Mouse (Mus musculus) midbrain, embryonic 16.5 days (tissue): ENCODE measurements at regions not wholly inside any gene's neighbourhood (a gene's known extent, or its start where the extent isn't known, plus 50 kb on each side); places are given as distances from the start of the nearest gene placed in this dataset.
A peak's percentile ranks its signal among the peaks of the same experiment; 100 is the strongest.

Experiments
- ATAC-seq: fragments of 200-750 bp; cut with Nextera tagmentation; 2 replicates; pipeline ENCODE4 v1.8.0; 2017; ENCODE audit warnings: moderate TSS enrichment
- H3K27ac ChIP-seq: fragments of 300-500 bp; sonication (generic); 2 replicates; pipeline ENCODE4 v1.5.1; 2014; ENCODE audit warnings: mild to moderate bottlenecking, low read length, mixed read lengths
- H3K27me3 ChIP-seq: fragments of 300-500 bp; sonication (generic); 2 replicates; pipeline ENCODE4 v1.6.1; 2014; ENCODE audit warnings: low read depth, low read length, mixed read lengths; ENCODE audit not compliant: control insufficient read depth, insufficient read depth
- H3K36me3 ChIP-seq: fragments of 300-500 bp; sonication (generic); 2 replicates; pipeline ENCODE4 v1.6.1; 2014; ENCODE audit warnings: mild to moderate bottlenecking, low read length, moderate library complexity, mixed read lengths; ENCODE audit not compliant: control insufficient read depth, insufficient read depth
- H3K4me1 ChIP-seq: fragments of 300-500 bp; sonication (generic); 2 replicates; pipeline ENCODE4 v1.6.1; 2014; ENCODE audit warnings: mild to moderate bottlenecking, low read length, mixed read lengths; ENCODE audit not compliant: control insufficient read depth, insufficient read depth
- H3K4me2 ChIP-seq: fragments of 300-500 bp; sonication (generic); 2 replicates; pipeline ENCODE4 v1.6.1; 2014; ENCODE audit warnings: mild to moderate bottlenecking, low read length, mixed read lengths
- H3K4me3 ChIP-seq: fragments of 300-500 bp; sonication (generic); 2 replicates; pipeline ENCODE4 v1.5.1; 2014; ENCODE audit warnings: low read depth, mild to moderate bottlenecking, low read length, moderate library complexity, mixed read lengths
- H3K9ac ChIP-seq: fragments of 300-500 bp; sonication (generic); 2 replicates; pipeline ENCODE4 v1.6.1; 2014; ENCODE audit warnings: low read depth, low read length, mixed read lengths
- H3K9me3 ChIP-seq: fragments of 300-500 bp; sonication (generic); replicated peaks from 2 replicates; pipeline ENCODE4 v1.6.1; 2014; ENCODE audit warnings: mild to moderate bottlenecking, low read length, mixed read lengths; ENCODE audit not compliant: control insufficient read depth, poor library complexity, severe bottlenecking
- WGBS: fragments of 180-500 bp; shearing (Covaris S2); extraction: QIAGEN DNeasy Blood & Tissue Kit; methylation state at CpG from one replicate; pipeline ENCODE4 v1.1.7; 2014; 5-methylcytosine and 5-hydroxymethylcytosine counted together

DNA sequence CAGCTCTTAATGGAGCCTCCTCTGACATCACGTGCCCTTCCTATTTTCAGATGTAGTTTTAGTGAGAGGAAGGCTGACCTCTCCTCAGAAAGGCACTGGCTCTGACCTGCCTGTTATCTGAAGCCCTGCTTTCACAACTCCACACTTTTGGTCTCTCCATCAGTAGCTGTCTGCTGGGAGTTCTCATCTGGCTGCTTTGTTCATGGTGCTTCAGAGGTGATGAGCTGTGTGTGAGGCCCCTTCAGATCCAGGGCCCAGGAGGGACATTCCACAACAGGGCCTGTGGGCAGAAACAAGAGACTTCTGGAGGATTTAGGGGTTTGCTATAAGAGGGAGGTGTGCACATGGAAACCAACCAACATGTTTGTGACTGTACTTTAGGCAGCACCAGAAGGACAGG is 50.8 kb upstream of the Fhl2 start:
- H3K4me1 ChIP-seq = no peaks in the 10 kb centered on the region
- no peaks in the 10 kb centered on the region for H3K27me3 ChIP-seq
- 86% methylated on average over 1 of the region's 1 CpGs for WGBS
- H3K9me3 ChIP-seq = no peaks in the 10 kb centered on the region
- H3K4me3 ChIP-seq = no peak overlapping the region
- H3K36me3 ChIP-seq = no peaks in the 10 kb centered on the region
- no peak overlapping the region for H3K9ac ChIP-seq
- no peak overlapping the region for H3K27ac ChIP-seq
- ATAC-seq = no peak
- no peak overlapping the region for H3K4me2 ChIP-seq

DNA sequence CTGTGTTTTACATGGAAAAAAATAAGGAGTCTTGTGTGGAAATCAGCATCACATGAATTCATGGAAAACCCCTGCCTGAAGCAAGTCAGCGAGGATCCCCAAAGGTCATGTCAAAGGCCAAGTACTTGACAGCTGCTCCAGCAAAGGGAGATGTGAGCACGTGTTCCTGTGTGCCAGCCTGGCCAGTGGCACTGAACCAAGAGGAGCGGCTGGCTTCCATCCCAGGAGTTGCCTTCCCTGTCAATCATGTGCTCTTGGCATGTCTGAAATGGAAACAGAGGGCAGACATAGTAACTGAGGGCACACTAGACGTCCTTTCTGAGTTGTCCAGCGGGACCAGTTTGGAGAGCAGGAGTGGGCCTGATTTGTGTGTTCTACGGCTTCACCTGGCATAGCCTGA is 53.5 kb upstream of the Fhl2 start:
- Histone ChIP-seq H3K9me3 (no peaks in the 10 kb centered on the region), H3K27me3 (no peaks in the 10 kb centered on the region), H3K4me3 (no peak overlapping the region), H3K4me2 (no peak overlapping the region), H3K9ac (no peak overlapping the region), H3K4me1 (no peaks in the 10 kb centered on the region), H3K27ac (no peak overlapping the region), H3K36me3 (no peaks in the 10 kb centered on the region)
- WGBS = 72% methylated on average over 6 of the region's 6 CpGs
- ATAC-seq = no peak

DNA sequence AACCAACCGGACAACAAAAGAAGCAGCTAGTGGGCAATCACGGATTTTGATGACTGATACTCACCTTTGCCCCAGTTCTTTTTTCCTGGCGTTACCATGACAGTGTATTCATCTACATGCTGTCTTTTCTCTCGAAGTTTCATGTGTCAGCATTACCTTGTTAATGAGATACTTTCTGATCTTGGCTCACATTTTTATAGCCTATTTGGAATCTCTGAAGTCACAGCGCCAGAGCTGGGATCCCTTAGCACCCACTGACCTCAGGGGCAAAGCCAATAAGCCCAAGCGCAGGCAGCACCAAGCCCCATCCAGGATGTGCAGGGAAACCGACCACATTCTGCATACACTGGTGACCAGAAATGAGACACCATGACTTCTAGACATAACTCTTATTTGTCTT is 54.6 kb upstream of the Fhl2 start:
- ATAC-seq = no peak
- WGBS = 71% methylated on average over 7 of the region's 7 CpGs

DNA sequence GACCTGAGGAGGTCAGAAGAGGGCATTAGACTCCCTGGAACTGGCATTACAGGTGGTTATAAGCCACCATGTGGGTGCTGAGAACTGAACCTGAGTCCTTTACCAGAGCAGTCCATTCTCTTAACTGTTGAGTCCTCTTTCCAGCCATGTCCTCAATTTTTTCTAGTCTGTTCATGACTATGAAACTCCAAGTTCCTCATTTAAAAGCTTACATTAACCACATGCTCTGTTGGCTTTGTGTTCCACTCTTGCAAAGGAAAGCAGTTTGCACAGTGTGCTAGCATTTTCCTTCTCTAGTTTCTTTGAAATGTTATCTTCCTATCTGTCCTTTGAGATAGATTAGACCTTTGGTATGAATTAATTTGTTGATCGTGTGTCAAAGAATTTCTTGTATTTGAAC is 57.3 kb upstream of the Fhl2 start:
- Histone ChIP-seq H3K9me3 (no peaks in the 10 kb centered on the region), H3K9ac (no peak overlapping the region), H3K4me3 (no peak overlapping the region), H3K36me3 (no peaks in the 10 kb centered on the region), H3K4me2 (no peak overlapping the region), H3K4me1 (no peaks in the 10 kb centered on the region), H3K27ac (no peak overlapping the region), H3K27me3 (no peaks in the 10 kb centered on the region)
- WGBS = 89% methylated on average over 1 of the region's 1 CpGs
- no peak for ATAC-seq

More for the DNA sequence above, 54.6 kb upstream of the Fhl2 start:
- no peak overlapping the region for H3K27ac ChIP-seq
- no peak overlapping the region for H3K4me2 ChIP-seq
- H3K4me1 ChIP-seq = no peaks in the 10 kb centered on the region
- no peaks in the 10 kb centered on the region for H3K27me3 ChIP-seq
- H3K36me3 ChIP-seq = no peaks in the 10 kb centered on the region
- no peak overlapping the region for H3K9ac ChIP-seq
- H3K9me3 ChIP-seq = no peaks in the 10 kb centered on the region
- H3K4me3 ChIP-seq = no peak overlapping the region

DNA sequence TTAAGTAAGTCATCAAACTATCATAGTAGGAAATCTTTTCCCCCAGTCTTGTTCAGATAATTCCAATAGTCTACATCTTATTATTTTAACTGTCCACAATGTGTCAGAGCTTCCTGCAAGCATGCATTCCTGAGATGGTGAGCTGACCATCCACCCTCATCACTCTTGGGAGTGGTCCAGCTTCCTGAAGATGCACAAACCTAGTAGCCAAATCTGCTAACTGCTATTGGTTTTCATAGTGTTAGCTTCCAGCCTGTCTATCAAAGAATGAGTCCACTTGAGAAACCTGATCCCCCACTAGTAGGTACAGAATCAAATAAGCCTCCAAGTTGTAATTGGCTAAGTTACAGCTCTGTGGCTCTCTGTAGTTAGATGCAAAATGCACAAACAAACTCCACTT is 59.3 kb upstream of the Fhl2 start:
- ATAC-seq = no peak
- no peaks in the 10 kb centered on the region for H3K27me3 ChIP-seq

DNA sequence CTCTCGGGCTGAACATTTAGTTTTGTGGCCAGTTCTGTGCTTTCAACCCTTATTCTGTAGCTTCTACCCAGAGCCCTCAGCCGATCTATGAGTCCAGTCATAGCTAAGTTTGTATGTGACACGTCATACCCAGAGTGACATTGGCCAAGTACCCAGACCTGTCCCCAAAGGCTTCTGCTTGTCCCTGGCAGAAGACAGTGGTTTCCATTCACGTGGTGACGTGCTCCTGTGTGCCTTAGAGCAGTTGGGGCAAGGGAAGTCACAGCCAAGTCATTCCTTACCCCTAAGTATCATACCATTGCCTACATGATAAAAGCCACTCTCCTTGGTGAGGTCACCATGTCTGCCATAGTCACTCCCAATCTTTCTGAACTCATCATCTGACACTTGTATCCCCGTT is 61.1 kb upstream of the Fhl2 start:
- no peaks in the 10 kb centered on the region for H3K9me3 ChIP-seq
- no peak overlapping the region for H3K27ac ChIP-seq
- ATAC-seq = no peak
- H3K36me3 ChIP-seq = no peaks in the 10 kb centered on the region
- WGBS = 85% methylated on average over 6 of the region's 6 CpGs
- H3K4me1 ChIP-seq = no peaks in the 10 kb centered on the region
- no peak overlapping the region for H3K4me3 ChIP-seq
- H3K27me3 ChIP-seq = no peaks in the 10 kb centered on the region
- H3K4me2 ChIP-seq = no peak overlapping the region
- H3K9ac ChIP-seq = no peak overlapping the region

More for the DNA sequence above, 59.3 kb upstream of the Fhl2 start:
- H3K4me1 ChIP-seq = no peaks in the 10 kb centered on the region
- H3K4me3 ChIP-seq = no peak overlapping the region
- H3K27ac ChIP-seq = no peak overlapping the region
- H3K9ac ChIP-seq = no peak overlapping the region
- H3K4me2 ChIP-seq = no peak overlapping the region
- no peaks in the 10 kb centered on the region for H3K9me3 ChIP-seq
- H3K36me3 ChIP-seq = no peaks in the 10 kb centered on the region

DNA sequence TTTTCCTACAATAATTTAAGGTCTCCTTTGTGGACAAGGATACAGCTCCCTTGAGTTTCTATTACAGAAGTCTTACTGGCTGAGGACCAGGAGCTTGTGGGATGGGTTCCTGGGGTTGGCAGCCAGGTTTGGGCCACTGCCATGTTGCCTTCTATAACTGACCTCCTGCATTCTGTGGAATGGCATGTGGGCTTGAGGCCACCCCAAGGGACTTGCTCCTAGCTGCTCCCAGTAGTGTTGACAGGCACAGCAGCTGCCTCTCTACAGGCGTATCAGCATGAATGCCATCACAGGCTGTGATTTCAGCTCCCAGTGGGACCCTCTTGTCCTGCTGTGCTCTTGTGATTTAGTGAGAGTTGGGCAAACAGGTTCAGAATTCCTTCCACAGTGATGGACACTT is 63.1 kb upstream of the Fhl2 start:
- Histone ChIP-seq H3K27ac (no peak overlapping the region), H3K36me3 (no peaks in the 10 kb centered on the region), H3K4me3 (no peak overlapping the region), H3K4me2 (no peak overlapping the region), H3K9me3 (no peaks in the 10 kb centered on the region), H3K27me3 (no peaks in the 10 kb centered on the region), H3K4me1 (0 out of 2 replicates have a peak, but pooled peaks cover 3% of the 10 kb centered on the region), H3K9ac (no peak overlapping the region)
- ATAC-seq = no peak
- WGBS = 75% methylated on average over 1 of the region's 1 CpGs

DNA sequence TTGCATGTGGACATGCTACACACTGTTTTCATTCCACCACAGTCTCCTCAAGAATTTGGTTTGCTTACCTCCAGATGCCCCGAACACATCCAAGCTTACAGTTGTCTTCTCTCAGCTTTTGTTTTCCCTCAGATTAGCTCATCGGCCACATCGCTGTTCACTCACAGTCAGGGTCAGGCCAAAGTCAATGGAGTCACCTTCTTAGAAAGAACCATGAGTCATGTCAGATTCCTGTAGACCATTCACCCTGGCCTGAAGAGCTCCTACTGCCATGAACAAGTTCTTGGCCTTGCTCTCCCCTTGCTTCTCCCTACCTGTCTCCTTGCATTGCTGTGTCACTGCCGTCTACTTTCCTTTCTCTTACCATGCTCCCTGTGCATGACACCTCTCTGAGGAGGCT is 63.7 kb upstream of the Fhl2 start:
- Histone ChIP-seq H3K4me1 (0 out of 2 replicates have a peak, but pooled peaks cover 3% of the 10 kb centered on the region), H3K4me2 (no peak overlapping the region), H3K4me3 (no peak overlapping the region), H3K36me3 (no peaks in the 10 kb centered on the region), H3K9ac (no peak overlapping the region), H3K27ac (no peak overlapping the region), H3K27me3 (no peaks in the 10 kb centered on the region), H3K9me3 (no peaks in the 10 kb centered on the region)
- ATAC-seq = no peak
- WGBS = 90% methylated on average over 4 of the region's 4 CpGs

DNA sequence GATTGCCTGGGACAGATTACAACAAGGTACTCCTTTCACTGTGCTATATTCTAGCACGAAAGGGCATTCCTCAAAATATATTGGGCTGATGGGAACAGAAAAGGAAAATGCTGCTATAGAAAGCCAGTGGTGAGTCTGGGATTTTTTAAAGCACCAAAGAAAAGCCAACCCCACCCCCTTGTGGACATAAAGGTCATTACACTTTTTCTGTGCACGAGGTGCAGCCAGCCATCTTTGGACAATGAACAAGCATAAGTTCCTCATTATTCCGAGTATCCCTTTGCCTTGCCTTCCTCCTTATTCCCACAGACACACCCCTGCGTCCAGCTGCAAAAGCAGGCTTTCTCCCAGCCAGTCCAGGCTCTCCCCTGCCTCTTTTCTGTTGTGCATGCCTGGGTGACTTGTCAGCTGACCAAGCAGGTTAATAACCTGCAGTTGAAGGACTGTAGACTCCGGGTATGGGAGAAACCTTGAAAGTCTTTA is 67.7 kb upstream of the Fhl2 start:
- peak; percentile 85 for ATAC-seq
- H3K9ac ChIP-seq = no peak overlapping the region
- no peaks in the 10 kb centered on the region for H3K9me3 ChIP-seq
- H3K4me3 ChIP-seq = no peak overlapping the region
- 23% methylated on average over 5 of the region's 5 CpGs for WGBS
- H3K4me2 ChIP-seq = peak overlapping the region; percentile 16; the same call in 1 of the 2 replicates
- no peaks in the 10 kb centered on the region for H3K36me3 ChIP-seq
- H3K4me1 ChIP-seq = 0 out of 2 replicates have a peak, but pooled peaks cover 3% of the 10 kb centered on the region
- no peaks in the 10 kb centered on the region for H3K27me3 ChIP-seq
- no peak overlapping the region for H3K27ac ChIP-seq
